18 mouse cellular contexts compared by ENCODE assay signal in genomic region chr9:98280162-98280561, GRCm38 (mm10). TPM values are rescaled to one million over a fixed set of nuclear protein-coding genes. Genes with fewer than 3 reads are reported as not detected.
A peak's percentile ranks its signal among the peaks of the same experiment; 100 is the strongest.
DNase-seq lines count a peak whose midpoint lies in the region; ATAC-seq and TF ChIP-seq lines count a peak whose summit lies in the region.
"Had no signal": no experiment of that assay in that cellular context is flagged by ENCODE, and none has a peak within 500 bp of the region (broad histone marks: within the 10 kb centered on the region; RNA-seq: fewer than 3 reads in every experiment).

No protein-coding gene starts in this region.

- no peaks in the 10 kb centered on the region for H3K36me3 ChIP-seq in midbrain, embryonic 11.5 days (ENCODE audit: control insufficient read depth, insufficient read depth, low read length)
- H3K36me3 ChIP-seq in midbrain, postnatal 0 days (ENCODE audit: insufficient read depth, low read length), result no peaks in the 10 kb centered on the region
- no peaks in the 10 kb centered on the region for H3K36me3 ChIP-seq in liver, embryonic 11.5 days (ENCODE audit: control insufficient read depth, insufficient read depth, low read length)
- H3K36me3 ChIP-seq in liver, embryonic 15.5 days (replicated peaks), result no peaks in the 10 kb centered on the region
- H3K36me3 ChIP-seq: embryonic facial prominence, embryonic 13.5 days; heart, embryonic 13.5 days; hindbrain, embryonic 13.5 days had no signal

- ATAC-seq in midbrain, embryonic 11.5 days (ENCODE audit: low FRiP score), result peak; percentile 70; the same call in 1 of the 2 replicates
- no peak for ATAC-seq in midbrain, postnatal 0 days (ENCODE audit: low FRiP score)
- ATAC-seq in liver, embryonic 11.5 days (replicated peaks; ENCODE audit: low FRiP score), result peak; percentile 47
- peak; percentile 85 for ATAC-seq in liver, embryonic 15.5 days (ENCODE audit: insufficient read depth)
- ATAC-seq: forebrain, embryonic 14.5 days had no signal

- no peak overlapping the region for H3K9ac ChIP-seq in midbrain, embryonic 11.5 days (ENCODE audit: low read length)
- H3K9ac ChIP-seq in midbrain, postnatal 0 days (replicated peaks; ENCODE audit: low read length, poor library complexity, severe bottlenecking), result no peak overlapping the region
- H3K9ac ChIP-seq in liver, embryonic 11.5 days (ENCODE audit: low read depth, low read length), result no peak overlapping the region
- H3K9ac ChIP-seq in liver, embryonic 15.5 days, result no peak overlapping the region
- H3K9ac ChIP-seq: embryonic facial prominence, embryonic 13.5 days; heart, embryonic 13.5 days; hindbrain, embryonic 13.5 days had no signal

- no peak for TF ChIP-seq CTCF in midbrain, postnatal 0 days (IDR thresholded peaks at IDR 0.05)

- no peaks in the 10 kb centered on the region; the same call in 1 of the 2 replicates for H3K27me3 ChIP-seq in midbrain, embryonic 11.5 days (ENCODE audit: control insufficient read depth, insufficient read depth, low read length)
- no peaks in the 10 kb centered on the region for H3K27me3 ChIP-seq in midbrain, postnatal 0 days (ENCODE audit: insufficient read depth, low read length)
- H3K27me3 ChIP-seq in liver, embryonic 11.5 days (replicated peaks; ENCODE audit: control insufficient read depth, insufficient read depth, low read length), result 0 out of 2 replicates have a peak, but pooled peaks cover 5% of the 10 kb centered on the region
- peaks cover 30% of the 10 kb centered on the region for H3K27me3 ChIP-seq in liver, embryonic 15.5 days
- H3K27me3 ChIP-seq: embryonic facial prominence, embryonic 13.5 days; heart, embryonic 13.5 days had no signal

- DNase-seq in midbrain, embryonic 11.5 days (ENCODE audit: low spot score, missing footprints), result no peak
- no peak for DNase-seq in midbrain, postnatal 0 days (ENCODE audit: low spot score)
- DNase-seq in liver, result peak; percentile 24
- DNase-seq in liver, embryonic 11.5 days (ENCODE audit: low spot score), result no peak
- DNase-seq in urinary bladder, adult 2 months (ENCODE audit: low spot score), result no peak
- no peak for DNase-seq in heart, postnatal 10 days
- DNase-seq in thymus, postnatal 25 days, result no peak
- DNase-seq: adrenal gland, adult 2 months; adrenal gland, postnatal 25 days; cerebellum, adult 18-20 months; cerebellum, postnatal 10 days; gastrocnemius, postnatal 36 days; heart, adult 11 months had no signal

- H3K4me1 ChIP-seq in midbrain, embryonic 11.5 days (ENCODE audit: control insufficient read depth, insufficient read depth, low read length), result no peaks in the 10 kb centered on the region; the same call in 1 of the 2 replicates
- H3K4me1 ChIP-seq in midbrain, postnatal 0 days (ENCODE audit: insufficient read depth, low read length), result no peaks in the 10 kb centered on the region
- no peaks in the 10 kb centered on the region for H3K4me1 ChIP-seq in liver, embryonic 11.5 days (replicated peaks; ENCODE audit: control insufficient read depth, insufficient read depth, low read length)
- H3K4me1 ChIP-seq in liver, embryonic 15.5 days (replicated peaks), result no peaks in the 10 kb centered on the region
- H3K4me1 ChIP-seq: heart, embryonic 13.5 days had no signal

- no peaks in the 10 kb centered on the region for H3K9me3 ChIP-seq in midbrain, embryonic 11.5 days (ENCODE audit: control insufficient read depth, low read length)
- no peaks in the 10 kb centered on the region for H3K9me3 ChIP-seq in midbrain, postnatal 0 days (ENCODE audit: low read length)
- H3K9me3 ChIP-seq in liver, embryonic 11.5 days (ENCODE audit: control insufficient read depth, low read length), result no peaks in the 10 kb centered on the region
- no peaks in the 10 kb centered on the region for H3K9me3 ChIP-seq in liver, embryonic 15.5 days (replicated peaks)
- H3K9me3 ChIP-seq: embryonic facial prominence, embryonic 13.5 days; heart, embryonic 13.5 days; hindbrain, embryonic 13.5 days had no signal

- H3K4me3 ChIP-seq in midbrain, embryonic 11.5 days (ENCODE audit: low read depth, low read length), result no peak overlapping the region
- H3K4me3 ChIP-seq in midbrain, postnatal 0 days (ENCODE audit: low read depth, low read length), result no peak overlapping the region
- H3K4me3 ChIP-seq in liver, embryonic 11.5 days (ENCODE audit: low read depth, low read length), result no peak overlapping the region
- no peak overlapping the region for H3K4me3 ChIP-seq in liver, embryonic 15.5 days (replicated peaks)
- H3K4me3 ChIP-seq: embryonic facial prominence, embryonic 13.5 days; heart, embryonic 13.5 days; hindbrain, embryonic 13.5 days had no signal

- H3K27ac ChIP-seq in midbrain, embryonic 11.5 days (ENCODE audit: low read depth, low read length), result no peak overlapping the region
- no peak overlapping the region for H3K27ac ChIP-seq in midbrain, postnatal 0 days (ENCODE audit: low read depth, low read length)
- no peak overlapping the region for H3K27ac ChIP-seq in liver, embryonic 11.5 days (ENCODE audit: low read depth, low read length)
- no peak overlapping the region for H3K27ac ChIP-seq in liver, embryonic 15.5 days (replicated peaks)
- H3K27ac ChIP-seq: embryonic facial prominence, embryonic 13.5 days; heart, embryonic 13.5 days; hindbrain, embryonic 13.5 days had no signal

- intact Hi-C loops in heart, postnatal 10 days (cut with DNase I), result no loop called here

- H3K4me2 ChIP-seq in midbrain, embryonic 11.5 days, result no peak overlapping the region
- no peak overlapping the region for H3K4me2 ChIP-seq in midbrain, postnatal 0 days (ENCODE audit: low read depth, low read length, poor library complexity, severe bottlenecking)
- H3K4me2 ChIP-seq in liver, embryonic 11.5 days, result no peak overlapping the region
- H3K4me2 ChIP-seq in liver, embryonic 15.5 days, result no peak overlapping the region
- H3K4me2 ChIP-seq: embryonic facial prominence, embryonic 13.5 days; heart, embryonic 13.5 days; hindbrain, embryonic 13.5 days had no signal

- WGBS in midbrain, embryonic 11.5 days, result 68% methylated on average over 5 of the region's 5 CpGs
- 72% methylated on average over 5 of the region's 5 CpGs for WGBS in midbrain, postnatal 0 days
- 57% methylated on average over 5 of the region's 5 CpGs for WGBS in liver, embryonic 11.5 days
- WGBS in liver, embryonic 15.5 days (ENCODE audit: insufficient replicate concordance), result 50% methylated on average over 5 of the region's 5 CpGs

RNA-seq across cellular contexts. Expression of gene Nmnat3, which starts 7.1 kb away (rescaled TPM):
- 2.3 and 3.2 TPM in 2 replicates for polyA plus RNA-seq in midbrain, embryonic 11.5 days (2014; fragmentation: Nextera tagmentation; extraction: Ambion mirVana)
- 0.88 and 1.6 TPM in 2 replicates for total RNA-seq in midbrain, postnatal 0 days (2014; rRNA removed)
- polyA plus RNA-seq in midbrain, postnatal 0 days (2015; fragmentation: Nextera tagmentation; extraction: Ambion mirVana), result 1.0 and 1.5 TPM in 2 replicates
- 35.9 and 36.6 TPM in 2 replicates for polyA plus RNA-seq in liver, embryonic 11.5 days (2014; fragmentation: Nextera tagmentation; extraction: Ambion mirVana)
- polyA plus RNA-seq in liver, embryonic 15.5 days (2015; fragmentation: Nextera tagmentation; extraction: Ambion mirVana), result 28.0 and 28.6 TPM in 2 replicates
- 8.6 and 8.7 TPM in 2 replicates for polyA plus RNA-seq in urinary bladder, adult 2 months (2012; rRNA removed)
- 10 to 100 TPM; 11.2 to 12.8 TPM for total RNA-seq in heart, postnatal 10 days (2021)
